Mouse (Mus musculus) thymus, adult 2 months (tissue): ENCODE results near the gene Atrnl1.

ENCODE experiments used
- CTCF ChIP-seq: fragments of 200-500 bp; IDR thresholded peaks from 2 replicates; pipeline ENCODE4 v1.5.1; 2012; ENCODE audit warnings: mild to moderate bottlenecking, control low read depth, low read length, moderate library complexity, borderline replicate concordance; ENCODE audit not compliant: control insufficient read depth, poor library complexity, insufficient read depth; ENCODE audit errors: extremely low read depth
- POLR2A ChIP-seq: fragments of 200-500 bp; IDR thresholded peaks from 2 replicates; pipeline ENCODE4 v1.6.1; 2012; ENCODE audit warnings: mild to moderate bottlenecking, low read length, control low read depth, moderate library complexity; ENCODE audit not compliant: control insufficient read depth, poor library complexity, insufficient read depth; ENCODE audit errors: extremely low read depth

DNA sequence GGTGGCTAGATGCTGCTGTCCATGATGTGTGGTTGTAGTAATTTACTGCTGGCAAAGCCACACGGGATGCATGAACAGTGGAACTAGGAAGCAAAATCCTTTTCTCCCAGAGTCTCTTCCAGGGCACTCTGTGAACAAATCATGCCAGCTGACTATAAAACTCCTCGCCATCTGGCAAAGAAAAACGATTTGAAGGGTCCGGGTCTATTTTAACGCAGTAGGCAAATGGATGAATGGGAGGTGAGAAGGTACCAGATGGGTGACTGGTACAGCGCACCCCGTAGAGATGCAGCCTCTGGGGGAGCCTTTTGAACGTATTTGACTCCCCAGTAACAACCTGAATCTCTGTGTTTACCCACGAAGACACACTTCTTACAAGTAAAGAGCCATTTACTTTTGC, 14.9 kb downstream of the Atrnl1 start:
- TF ChIP-seq CTCF (no peak), POLR2A (no peak)
